Mouse (Mus musculus) midbrain, embryonic 10.5 days (tissue): ENCODE results near the gene Kmt2d. TPM values are rescaled to one million over a fixed set of nuclear protein-coding genes. Genes with fewer than 3 reads are reported as not detected.
"Not testable (repeated sequence)": the region's sequence is repeated elsewhere in the genome, so short reads cannot be mapped to it uniquely, and the experiment has no call there.

Source experiments
- DNase-seq: peaks from one replicate; pipeline ENCODE4 v3.0.0-alpha.2; 2017; ENCODE audit warnings: low spot score
- H3K27ac ChIP-seq: fragments of 300-500 bp; sonication (generic); replicated peaks from 2 replicates; pipeline ENCODE4 v1.5.1; 2016; ENCODE audit warnings: mild to moderate bottlenecking
- H3K27me3 ChIP-seq: fragments of 300-500 bp; sonication (generic); 2 replicates; pipeline ENCODE4 v1.6.1; 2016; ENCODE audit warnings: low read depth, mild to moderate bottlenecking; ENCODE audit not compliant: poor library complexity, severe bottlenecking
- H3K36me3 ChIP-seq: fragments of 300-500 bp; sonication (generic); 2 replicates; pipeline ENCODE4 v1.6.1; 2016; ENCODE audit warnings: mild to moderate bottlenecking, moderate library complexity
- H3K4me1 ChIP-seq: fragments of 300-500 bp; sonication (generic); 2 replicates; pipeline ENCODE4 v1.6.1; 2016
- H3K4me3 ChIP-seq: fragments of 300-500 bp; sonication (generic); 2 replicates; pipeline ENCODE4 v1.5.1; 2016; ENCODE audit warnings: mild to moderate bottlenecking, moderate library complexity
- H3K9me3 ChIP-seq: fragments of 300-500 bp; sonication (generic); replicated peaks from 2 replicates; pipeline ENCODE4 v1.6.1; 2016; ENCODE audit warnings: mild to moderate bottlenecking
- WGBS: fragments of 180-500 bp; shearing (Covaris S2); methylation state at CpG from one replicate; pipeline ENCODE4 v1.1.7; 2016; 5-methylcytosine and 5-hydroxymethylcytosine counted together
- polyA plus RNA-seq: library from polyadenylated mRNA; unstranded; fragments of >200 nt; fragmentation: Nextera tagmentation; extraction: Ambion mirVana; gene quantifications from 2 replicates; pipeline ENCODE4 v1.2.1, GENCODE M21; 2016

The Kmt2d gene
- polyA plus RNA-seq, 1 experiment from 2014 or later: 9.1 TPM

DNA sequence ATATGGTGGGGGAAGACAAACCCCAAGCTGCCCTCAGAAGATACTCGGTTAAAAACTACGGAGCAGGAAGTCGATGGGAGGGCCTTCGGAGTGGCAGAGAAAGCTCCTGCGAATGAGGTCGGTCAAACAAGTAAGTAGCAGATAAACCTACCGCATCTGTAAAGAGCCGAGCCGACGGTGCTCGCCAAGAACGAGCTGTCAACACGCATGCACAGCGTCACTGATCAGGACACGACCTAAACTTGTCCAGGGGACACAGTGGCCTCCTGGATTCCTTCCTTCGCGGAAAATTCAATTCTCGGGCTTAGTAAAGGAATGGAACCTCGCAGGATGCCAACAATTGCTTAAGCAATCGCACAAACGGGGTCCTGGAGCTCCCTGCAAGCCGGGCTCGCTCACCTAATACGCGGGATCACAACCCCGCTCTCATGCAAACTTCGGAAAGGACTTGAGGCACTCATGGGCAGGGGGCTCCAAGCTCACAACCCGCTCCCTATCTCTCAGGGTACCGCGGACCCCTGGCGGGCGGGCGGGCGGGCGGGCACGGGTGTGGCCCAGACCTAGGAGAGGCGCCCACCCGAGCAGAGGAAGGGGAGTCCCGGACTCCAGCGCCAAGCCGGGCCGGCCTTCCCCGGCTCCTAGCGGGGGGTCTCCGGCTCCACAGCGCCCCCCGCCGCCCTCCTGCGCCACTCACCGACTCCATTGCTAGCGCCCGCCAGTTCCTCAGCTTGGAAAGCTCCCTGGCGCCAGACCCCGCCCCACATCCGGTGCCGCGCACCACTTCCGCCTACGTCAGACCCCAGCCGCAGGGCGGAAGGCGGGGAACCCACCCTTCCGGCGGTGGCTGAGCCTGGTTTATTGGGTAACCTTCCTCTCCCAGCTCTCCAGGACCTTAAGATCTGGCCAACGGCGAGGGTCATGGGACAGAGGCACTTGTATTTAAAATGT lies 40.0 kb downstream of the Kmt2d start, which contains the start of gene Prkag1:
Prkag1 (minus strand) TSS at position 786 of the 948 bp plus-strand sequence.
- WGBS: under 1% methylated on average over 66 of the region's 66 CpGs
- Histone ChIP-seq H3K4me3 (peak within 1 kb of the TSS; percentile 80), H3K27ac (peak within 1 kb of the TSS; percentile 91), H3K4me1 (peaks cover 34% of the 10 kb centered on the region), H3K27me3 (no peaks in the 10 kb centered on the region), H3K9me3 (no peaks in the 10 kb centered on the region), H3K36me3 (peaks cover 45% of the 10 kb centered on the region)
- DNase-seq: peak; percentile 97

DNA sequence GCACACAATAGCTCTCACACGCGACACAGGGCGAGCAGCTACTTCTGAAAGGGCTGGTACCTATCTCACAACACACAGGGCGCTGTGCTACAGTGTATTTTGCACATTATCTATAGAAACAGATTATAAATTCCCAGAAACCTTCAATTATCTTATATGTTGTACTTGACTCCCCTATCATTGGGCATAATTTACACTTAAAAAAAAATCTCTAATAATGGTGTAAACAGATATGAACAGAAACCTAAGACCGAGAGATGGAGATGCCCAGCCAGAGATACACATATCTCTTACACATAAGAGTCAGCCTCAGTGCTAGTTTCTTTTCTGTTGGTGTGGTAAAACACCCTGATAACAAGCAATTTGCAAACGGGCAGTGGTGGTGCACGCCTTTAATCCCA lies 43.4 kb downstream of the Kmt2d start:
- H3K36me3 ChIP-seq: peaks cover 42% of the 10 kb centered on the region
- WGBS: 92% methylated on average over 7 of the region's 7 CpGs
- H3K4me3 ChIP-seq: no peak overlapping the region
- no peak overlapping the region for H3K27ac ChIP-seq
- H3K27me3 ChIP-seq: no peaks in the 10 kb centered on the region
- H3K4me1 ChIP-seq: peaks cover 27% of the 10 kb centered on the region
- H3K9me3 ChIP-seq: no peaks in the 10 kb centered on the region
- no peak for DNase-seq

DNA sequence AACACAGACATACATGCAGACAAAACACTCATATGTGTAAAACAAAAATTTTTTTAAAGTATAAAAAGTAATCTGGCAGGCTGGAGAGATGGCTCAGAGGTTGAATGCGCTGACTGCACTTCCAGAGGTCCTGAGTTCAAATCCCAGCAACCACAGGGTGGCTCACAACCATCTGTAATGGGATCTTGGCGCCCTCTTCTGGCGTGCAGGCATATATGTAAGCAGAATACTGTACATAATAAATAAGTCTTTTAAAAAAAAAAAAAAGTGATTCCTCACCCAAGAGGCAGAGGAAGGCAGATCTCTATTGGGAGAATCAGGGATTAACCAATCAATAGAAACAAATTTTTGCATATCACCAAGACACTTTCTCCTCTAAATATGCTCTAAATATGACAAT lies 47.6 kb downstream of the Kmt2d start:
- peaks cover 3% of the 10 kb centered on the region; the same call in 1 of the 2 replicates for H3K4me1 ChIP-seq
- no peaks in the 10 kb centered on the region for H3K9me3 ChIP-seq
- no peak overlapping the region for H3K4me3 ChIP-seq
- DNase-seq: no peak
- peaks cover 55% of the 10 kb centered on the region for H3K36me3 ChIP-seq
- 63% methylated on average over 3 of the region's 3 CpGs for WGBS
- H3K27ac ChIP-seq: no peak overlapping the region
- H3K27me3 ChIP-seq: no peaks in the 10 kb centered on the region

DNA sequence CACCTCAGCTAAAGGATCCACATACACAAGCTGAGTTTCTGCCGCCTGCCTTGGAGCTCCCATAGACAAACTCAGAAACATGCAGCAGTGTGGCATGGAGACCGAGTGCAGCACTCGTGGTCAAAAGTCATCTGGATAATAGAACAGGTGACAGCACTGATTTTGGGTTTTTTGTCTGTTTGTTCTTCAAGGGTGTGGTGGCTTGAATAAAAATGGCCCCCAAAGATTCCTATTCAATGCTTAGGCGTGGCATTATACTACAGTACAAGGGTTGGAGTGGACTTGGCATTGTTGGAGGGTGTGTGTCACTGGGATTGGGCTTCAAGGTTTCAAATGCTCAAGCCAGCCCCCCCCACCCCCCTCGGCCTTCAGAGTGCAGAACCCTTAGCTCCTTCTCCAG lies 48.9 kb downstream of the Kmt2d start:
- Histone ChIP-seq H3K4me3 (no peak overlapping the region), H3K36me3 (peaks cover 56% of the 10 kb centered on the region), H3K9me3 (no peaks in the 10 kb centered on the region), H3K27ac (no peak overlapping the region), H3K4me1 (peaks cover 3% of the 10 kb centered on the region; the same call in 1 of the 2 replicates), H3K27me3 (no peaks in the 10 kb centered on the region)
- 93% methylated on average over 5 of the region's 5 CpGs for WGBS
- DNase-seq: no peak

DNA sequence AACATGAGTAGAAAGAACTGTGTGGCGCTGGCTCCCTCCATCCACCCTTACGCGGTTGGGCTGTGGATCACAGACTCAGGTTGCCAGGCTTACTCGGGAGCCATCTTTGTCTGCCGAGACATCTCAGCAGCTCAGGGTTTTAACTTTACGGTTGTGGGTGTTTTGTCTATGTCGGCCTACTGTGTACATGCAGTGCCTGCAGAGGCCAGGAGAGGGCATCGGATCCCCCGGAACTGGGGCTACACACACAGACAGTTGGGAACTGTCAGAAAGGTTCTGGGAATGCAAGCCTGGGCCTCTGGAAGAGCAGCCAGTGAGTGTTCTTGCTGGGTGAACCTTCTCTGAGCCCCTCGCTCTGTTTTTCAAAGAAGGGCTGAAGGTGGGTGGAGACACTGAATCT lies 49.6 kb downstream of the Kmt2d start:
- no peak for DNase-seq
- no peaks in the 10 kb centered on the region for H3K27me3 ChIP-seq
- H3K27ac ChIP-seq: no peak overlapping the region
- 25% methylated on average over 10 of the region's 10 CpGs for WGBS
- H3K4me3 ChIP-seq: no peak overlapping the region
- H3K9me3 ChIP-seq: no peaks in the 10 kb centered on the region
- peaks cover 63% of the 10 kb centered on the region for H3K36me3 ChIP-seq
- peaks cover 3% of the 10 kb centered on the region; the same call in 1 of the 2 replicates for H3K4me1 ChIP-seq

DNA sequence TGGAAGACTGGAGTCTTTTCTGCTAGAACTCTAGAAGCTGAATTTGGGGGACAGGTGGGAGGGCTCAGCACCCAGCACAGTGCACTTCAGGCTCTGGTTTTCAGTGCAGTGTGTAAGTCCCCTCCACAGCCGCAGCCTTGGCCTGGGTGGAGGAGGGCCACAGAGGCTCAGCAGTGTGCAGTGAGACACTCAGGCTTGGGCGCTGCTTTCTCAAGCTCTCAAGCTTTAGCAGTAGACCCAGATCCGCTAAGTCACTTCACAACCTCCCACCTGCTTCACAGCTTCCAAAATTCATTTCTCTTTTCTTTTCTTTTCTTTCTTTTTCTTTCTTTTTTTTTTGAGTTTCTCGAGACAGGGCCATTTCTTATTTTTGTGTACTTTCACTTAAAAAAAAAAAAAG lies 50.1 kb downstream of the Kmt2d start:
- Histone ChIP-seq H3K4me3 (no peak overlapping the region), H3K27ac (no peak overlapping the region), H3K9me3 (no peaks in the 10 kb centered on the region), H3K4me1 (peaks cover 3% of the 10 kb centered on the region; the same call in 1 of the 2 replicates), H3K27me3 (no peaks in the 10 kb centered on the region), H3K36me3 (peaks cover 63% of the 10 kb centered on the region)
- no peak for DNase-seq
- WGBS: 92% methylated on average over 4 of the region's 4 CpGs

DNA sequence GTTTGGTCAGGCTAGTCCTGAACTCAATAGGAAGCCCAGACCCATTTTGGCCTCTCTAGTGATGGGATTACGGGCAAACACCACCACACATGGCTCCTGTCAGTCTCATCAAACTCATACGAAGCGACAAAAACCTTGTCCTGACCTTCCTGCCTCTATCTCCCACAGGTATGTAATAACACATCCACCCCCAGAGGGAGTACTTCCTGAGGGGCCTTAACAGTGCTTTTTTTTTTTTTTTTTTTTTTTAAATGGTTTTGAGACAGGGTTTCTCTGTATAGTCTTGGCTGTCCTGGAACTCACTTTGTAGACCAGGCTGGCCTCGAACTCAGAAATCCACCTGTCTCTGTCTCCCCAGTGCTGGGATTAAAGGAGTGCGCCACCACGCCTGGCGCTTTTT lies 52.8 kb downstream of the Kmt2d start:
- peaks cover 64% of the 10 kb centered on the region for H3K36me3 ChIP-seq

DNA sequence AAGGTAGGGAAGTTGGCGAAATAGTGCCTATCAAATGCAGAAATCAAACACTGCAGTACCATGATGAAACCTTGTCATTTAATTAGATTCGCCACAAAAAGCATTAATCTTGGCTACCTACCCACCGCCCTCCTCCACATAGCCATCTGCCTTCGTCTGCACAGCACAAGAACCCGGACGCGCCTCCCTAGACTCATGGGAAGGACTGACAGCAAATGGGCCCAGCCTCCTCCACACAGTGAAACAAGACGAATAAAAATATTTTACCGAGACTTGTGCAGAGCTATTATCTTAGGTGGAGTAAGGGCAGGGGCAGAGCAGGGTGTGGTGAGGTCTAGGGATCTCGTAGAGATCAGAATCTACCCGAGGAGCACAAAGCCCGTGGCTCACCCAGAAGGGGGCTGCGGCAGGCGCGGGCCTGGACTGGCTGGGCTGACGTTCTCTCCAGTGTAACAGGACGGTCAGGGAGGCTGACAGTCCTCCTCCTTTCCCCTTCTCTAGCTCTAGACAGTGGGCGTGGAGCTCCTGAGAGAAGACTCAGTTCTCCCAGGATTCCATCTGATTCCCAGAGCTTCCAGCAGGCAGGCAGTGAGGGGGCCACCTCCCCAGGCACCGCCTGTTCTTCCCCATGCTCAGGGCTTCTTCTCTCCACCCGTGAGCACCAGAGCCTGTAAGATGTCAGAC lies 58.1 kb downstream of the Kmt2d start:
- H3K9me3 ChIP-seq: no peaks in the 10 kb centered on the region
- 82% methylated on average over 20 of the region's 20 CpGs for WGBS
- H3K4me1 ChIP-seq: peaks cover 19% of the 10 kb centered on the region
- H3K27me3 ChIP-seq: peaks cover 32% of the 10 kb centered on the region
- peaks cover 59% of the 10 kb centered on the region for H3K36me3 ChIP-seq
- no peak overlapping the region for H3K27ac ChIP-seq
- H3K4me3 ChIP-seq: no peak overlapping the region; the same call in 1 of the 2 replicates
- DNase-seq: no peak

More for the DNA sequence above, 52.8 kb downstream of the Kmt2d start:
- H3K4me3 ChIP-seq: no peak overlapping the region
- H3K4me1 ChIP-seq: peaks cover 3% of the 10 kb centered on the region; the same call in 1 of the 2 replicates
- H3K9me3 ChIP-seq: no peaks in the 10 kb centered on the region
- no peak for DNase-seq
- no peaks in the 10 kb centered on the region for H3K27me3 ChIP-seq
- WGBS: 92% methylated on average over 7 of the region's 7 CpGs
- H3K27ac ChIP-seq: no peak overlapping the region

DNA sequence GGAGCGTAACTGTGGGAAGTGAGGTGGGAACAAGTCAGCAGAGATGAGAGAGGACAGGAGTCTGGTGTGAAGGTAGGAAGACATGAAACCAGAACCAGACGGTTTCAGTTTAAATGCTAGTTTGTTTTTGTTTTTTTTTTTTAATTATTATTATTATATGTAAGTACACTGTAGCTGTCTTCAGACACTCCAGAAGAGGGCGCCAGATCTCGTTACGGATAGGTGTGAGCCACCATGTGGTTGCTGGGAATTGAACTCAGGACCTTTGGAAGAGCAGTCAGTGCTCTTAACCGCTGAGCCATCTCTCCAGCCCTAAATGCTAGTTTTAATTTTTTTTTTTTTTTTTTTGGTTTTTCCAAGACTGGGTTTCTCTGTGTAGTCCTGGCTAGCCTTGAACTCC lies 60.8 kb downstream of the Kmt2d start:
- Histone ChIP-seq H3K4me1 (peaks cover 46% of the 10 kb centered on the region), H3K36me3 (peaks cover 43% of the 10 kb centered on the region), H3K27me3 (peaks cover 59% of the 10 kb centered on the region)
- H3K27ac ChIP-seq, H3K4me3 ChIP-seq, H3K9me3 ChIP-seq, DNase-seq: not testable (repeated sequence)
- 72% methylated on average over 6 of the region's 6 CpGs for WGBS

DNA sequence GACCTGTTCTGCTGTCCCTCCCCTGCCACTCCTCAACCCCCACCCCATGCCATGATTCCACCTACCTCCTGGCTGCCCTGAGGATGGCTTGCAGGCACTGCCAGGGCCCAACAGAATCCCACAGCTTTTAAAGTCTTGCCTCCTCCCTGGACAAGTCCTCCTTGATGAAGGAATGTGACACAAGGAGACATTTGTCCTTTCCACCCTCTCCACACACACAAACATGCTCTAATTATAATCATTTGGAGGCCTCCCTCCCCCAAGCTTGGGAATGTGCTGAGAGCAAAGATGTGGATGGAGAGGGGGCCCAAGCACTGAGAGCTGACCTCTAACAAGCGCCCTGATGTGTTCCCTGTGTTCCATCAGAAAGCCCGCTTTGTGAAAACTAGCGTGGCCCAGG lies 61.6 kb downstream of the Kmt2d start, which contains the start of gene Ddn:
Ddn (minus strand) TSS at position 101 of the 400 bp plus-strand sequence.
- WGBS: 54% methylated on average over 3 of the region's 3 CpGs
- DNase-seq: no peak
- Histone ChIP-seq H3K27ac (0 out of 2 replicates have a peak within 1 kb of the TSS, but pooled peaks have one; percentile 82), H3K36me3 (peaks cover 36% of the 10 kb centered on the region), H3K4me1 (peaks cover 54% of the 10 kb centered on the region), H3K27me3 (peaks cover 67% of the 10 kb centered on the region), H3K4me3 (peak within 1 kb of the TSS; percentile 59), H3K9me3 (no peaks in the 10 kb centered on the region)

DNA sequence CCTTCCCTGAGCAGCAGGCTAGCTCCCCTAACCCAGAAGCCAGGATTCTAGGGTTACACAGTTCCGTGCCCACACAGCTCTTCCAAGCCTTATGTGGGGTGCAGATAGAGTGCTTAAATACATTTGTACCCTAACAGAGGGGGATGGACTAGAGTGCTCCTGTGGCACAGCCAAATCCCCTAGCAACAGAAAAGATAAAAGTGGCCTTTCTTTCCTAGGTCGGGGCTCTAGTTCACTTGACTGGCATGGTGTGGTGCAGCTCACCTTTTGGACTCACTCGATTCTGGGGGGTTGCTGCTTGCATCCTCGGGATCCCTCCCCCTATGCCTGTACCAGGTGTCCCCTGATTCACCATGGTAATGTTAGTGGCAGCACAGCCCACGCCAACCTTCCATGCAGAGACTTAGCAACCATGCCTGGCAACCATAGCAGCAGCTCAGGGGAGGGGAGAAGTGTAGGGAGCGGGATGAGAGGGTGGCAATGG lies 62.3 kb downstream of the Kmt2d start:
- H3K4me3 ChIP-seq: peak overlapping the region; percentile 59
- H3K4me1 ChIP-seq: peaks cover 61% of the 10 kb centered on the region
- peaks cover 74% of the 10 kb centered on the region for H3K27me3 ChIP-seq
- H3K9me3 ChIP-seq: no peaks in the 10 kb centered on the region
- H3K36me3 ChIP-seq: peaks cover 29% of the 10 kb centered on the region
- DNase-seq: no peak
- 13% methylated on average over 6 of the region's 6 CpGs for WGBS
- H3K27ac ChIP-seq: no peak overlapping the region

DNA sequence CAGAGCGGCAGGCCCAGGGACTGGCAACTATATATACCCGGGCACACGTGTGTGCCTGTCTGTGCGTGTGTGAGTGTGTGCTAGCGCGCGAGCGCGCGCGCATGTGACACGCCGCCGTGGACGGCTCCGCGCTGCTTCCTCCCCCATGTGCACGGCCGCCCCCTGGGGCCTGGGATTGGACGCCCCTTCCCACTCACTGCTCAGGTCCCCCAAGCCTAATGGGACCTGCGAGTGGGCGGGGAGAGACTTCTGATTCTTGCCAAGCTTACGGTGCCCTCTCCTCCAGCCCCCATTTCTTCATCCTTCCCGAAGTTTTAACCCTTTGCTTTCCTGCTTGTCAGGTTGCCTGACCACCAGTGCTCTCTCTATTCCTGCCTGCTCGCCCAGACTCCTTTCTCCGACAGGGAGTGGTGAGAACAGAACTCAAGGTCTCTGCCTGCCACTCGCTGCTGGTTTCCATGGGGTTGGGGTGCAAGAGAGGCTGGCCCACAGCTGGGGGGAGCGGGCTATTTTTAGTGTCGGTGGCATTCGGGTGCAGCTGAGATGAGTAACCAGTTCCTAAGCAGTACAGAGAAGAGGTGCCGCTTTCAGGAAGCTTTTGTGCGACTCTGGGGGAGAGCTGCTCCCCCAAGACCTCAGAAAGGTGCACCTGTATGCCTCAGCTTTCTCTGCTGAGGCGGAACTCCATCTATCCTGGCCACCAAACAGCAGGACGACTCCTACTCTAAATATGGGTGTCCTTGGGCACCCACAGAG lies 62.9 kb downstream of the Kmt2d start:
- peak; percentile 46 for DNase-seq
- Histone ChIP-seq H3K36me3 (peaks cover 23% of the 10 kb centered on the region), H3K4me3 (peak overlapping the region; percentile 59), H3K27me3 (peaks cover 80% of the 10 kb centered on the region), H3K4me1 (peaks cover 67% of the 10 kb centered on the region), H3K9me3 (no peaks in the 10 kb centered on the region), H3K27ac (peak overlapping the region; percentile 82)
- WGBS: 1% methylated on average over 34 of the region's 34 CpGs
